Mouse (Mus musculus): ENCODE measurements around the gene Gm42957.
"Not testable (repeated sequence)": the region's sequence is repeated elsewhere in the genome, so short reads cannot be mapped to it uniquely, and the experiment has no call there.

Gene Gm42957

DNA sequence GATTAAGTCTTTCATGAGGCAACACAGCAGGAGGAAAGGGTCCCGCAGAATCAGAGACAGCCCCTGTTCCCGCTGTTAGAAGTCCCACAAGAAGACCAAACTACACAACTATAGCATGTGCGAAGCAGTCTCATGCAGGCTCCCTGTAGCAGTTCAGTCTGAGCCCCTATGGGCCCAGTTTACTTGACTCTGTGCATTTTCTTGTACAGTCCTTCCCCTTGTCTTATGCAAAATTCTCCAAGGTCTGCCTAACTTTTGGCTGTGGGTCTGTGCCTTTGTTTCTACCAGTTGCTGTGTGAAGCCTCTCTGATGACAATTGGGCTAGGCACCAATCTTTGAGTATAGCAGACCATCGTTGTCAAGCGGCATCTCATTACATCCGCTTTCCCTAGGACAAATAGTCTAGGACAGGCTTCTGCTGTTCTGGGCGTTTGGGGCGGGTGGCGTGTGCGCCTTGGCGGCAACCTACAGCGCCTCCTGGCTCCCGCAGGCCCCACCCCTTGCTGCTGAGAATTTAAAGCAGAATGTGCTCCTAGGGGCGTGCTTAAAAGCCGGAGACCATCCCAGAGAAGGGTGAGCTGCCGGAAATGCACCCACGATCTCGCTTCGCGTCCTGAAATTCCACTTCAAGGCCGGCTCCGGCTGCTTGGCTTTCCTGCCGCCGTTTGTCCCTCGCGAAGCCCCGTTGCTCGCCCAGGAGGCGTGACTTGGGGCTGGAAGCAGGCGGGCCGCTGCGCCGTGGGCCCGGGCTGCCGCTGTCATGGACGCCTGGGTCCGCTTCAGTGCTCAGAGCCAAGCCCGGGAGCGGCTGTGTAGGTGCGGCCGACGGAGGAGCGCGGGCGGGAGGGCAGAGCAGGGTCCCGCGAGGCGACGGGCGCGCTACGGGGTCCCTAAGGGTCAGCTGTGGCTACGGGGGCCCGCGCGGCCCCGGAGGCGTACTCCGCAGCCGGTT lies at the start of gene Gm42957, which contains the start of gene Pex11b:
Gm42957 (plus strand) TSS at position 547 of the 952 bp plus-strand sequence.
Pex11b (plus strand) TSS at position 449 of the 952 bp plus-strand sequence.
- DNase-seq, result peak; percentile 88 to 91

DNA sequence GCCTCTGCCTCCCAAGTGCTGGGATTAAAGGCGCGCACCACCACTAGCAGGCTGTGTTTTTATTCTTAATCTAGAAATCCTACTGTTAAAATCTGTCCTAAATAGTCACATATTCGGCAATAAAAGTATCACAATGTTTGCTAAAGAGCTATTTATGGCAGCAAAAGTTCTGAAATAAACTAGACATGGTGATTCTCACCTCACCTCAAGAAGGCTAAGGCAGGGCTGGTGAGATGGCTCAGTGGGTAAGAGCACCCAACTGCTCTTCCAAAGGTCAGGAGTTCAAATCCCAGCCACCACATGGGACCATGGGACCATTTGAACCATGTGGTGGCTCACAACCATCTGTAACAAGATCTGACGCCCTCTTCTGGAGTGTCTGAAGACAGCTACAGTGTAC lies 44.6 kb upstream of the Gm42957 start:
- no peak for DNase-seq

DNA sequence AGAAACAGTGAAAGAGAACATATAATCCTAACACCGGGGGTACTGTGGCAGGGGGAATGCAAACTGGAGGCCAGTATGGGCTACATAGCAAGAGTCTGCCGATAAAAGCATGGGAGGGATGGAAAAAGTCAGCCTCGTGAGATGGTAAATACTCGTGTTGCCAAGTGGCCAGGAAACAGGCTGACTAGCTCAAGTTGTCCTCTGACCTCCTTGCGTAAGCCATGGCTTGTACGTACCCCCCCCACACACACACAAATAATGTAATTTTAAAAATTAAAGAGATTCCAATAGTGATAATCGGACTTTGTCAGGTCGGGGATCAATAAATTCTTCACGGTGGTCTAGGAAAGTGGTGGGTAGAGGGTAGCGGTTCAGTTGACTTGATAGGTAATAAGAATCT lies 41.9 kb upstream of the Gm42957 start:
- peak; percentile 64 to 78 for DNase-seq

DNA sequence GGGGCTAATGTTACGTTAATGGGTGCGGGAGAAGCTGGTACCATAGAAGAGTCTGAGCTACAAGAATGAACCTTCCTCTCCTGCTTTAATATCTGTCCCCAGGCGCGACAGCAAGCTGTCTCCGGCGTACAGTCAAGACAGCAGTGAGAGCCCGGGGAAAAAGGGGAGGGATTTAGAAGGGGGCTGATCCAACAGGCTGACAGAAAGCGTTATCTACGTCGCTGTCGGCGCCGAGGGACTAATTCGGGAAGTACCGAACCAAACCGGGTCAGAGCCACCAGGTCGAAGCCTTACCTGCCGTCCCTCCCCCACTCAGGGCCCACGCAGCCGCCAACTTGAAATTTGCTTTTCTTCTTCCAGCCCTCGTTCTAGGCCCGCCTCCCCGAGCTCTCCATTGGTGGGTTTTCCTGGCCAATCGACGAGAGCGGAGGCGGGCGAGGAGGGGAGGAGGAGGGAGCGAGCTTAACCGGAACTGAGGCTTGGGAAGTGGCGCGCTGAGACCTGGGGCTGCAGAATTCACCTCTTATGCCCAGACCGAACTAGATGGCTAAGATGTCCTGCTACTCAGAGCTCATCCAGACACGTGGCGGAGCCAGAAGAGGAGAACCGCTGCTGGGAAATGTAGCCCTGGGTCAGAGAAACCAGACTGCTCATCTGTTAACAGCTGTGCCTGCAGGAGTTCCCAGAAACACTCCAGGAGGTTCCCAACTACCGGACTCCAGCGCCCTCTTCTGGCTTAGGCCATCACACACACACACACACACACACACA lies 41.3 kb upstream of the Gm42957 start, which contains the start of gene Polr3gl:
Polr3gl (minus strand) TSS at position 392 of the 771 bp plus-strand sequence.
- DNase-seq, result peak; percentile 96

DNA sequence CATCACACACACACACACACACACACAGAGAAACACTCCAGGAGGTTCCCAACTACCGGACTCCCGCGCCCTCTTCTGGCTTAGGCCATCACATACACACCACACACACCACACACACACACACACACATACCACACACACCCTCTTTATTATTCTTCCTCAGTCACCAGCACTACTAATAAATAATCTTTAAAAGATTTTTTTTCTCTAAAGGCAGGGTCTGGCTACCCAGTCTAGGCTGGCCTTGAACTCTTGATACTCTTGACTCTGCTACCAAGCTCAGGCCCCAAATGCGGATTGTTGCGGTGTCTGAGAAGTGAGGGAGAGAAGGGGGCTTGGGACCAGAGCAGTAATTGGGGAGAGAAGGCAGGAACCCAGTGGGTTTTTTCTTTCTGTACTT lies 40.4 kb upstream of the Gm42957 start:
- DNase-seq, result no peak

DNA sequence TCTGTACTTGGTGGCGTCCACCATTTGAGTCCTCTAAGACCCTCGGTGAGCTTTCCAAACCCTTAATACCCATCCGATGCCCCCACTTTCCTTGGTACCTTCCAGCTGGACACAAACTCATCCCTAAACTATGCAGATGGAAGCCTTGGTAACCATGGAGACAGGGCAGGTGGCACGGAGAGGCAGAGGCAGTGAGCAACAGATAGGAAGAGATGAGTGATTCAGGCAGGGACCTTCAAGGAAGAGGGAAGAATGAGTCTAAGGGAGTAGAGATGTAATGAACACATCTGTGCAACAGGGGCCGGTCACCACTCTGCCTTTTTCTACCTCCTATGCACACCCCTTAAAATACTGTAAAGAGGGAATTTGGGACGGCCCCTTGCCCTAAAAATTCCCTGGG lies 39.6 kb upstream of the Gm42957 start:
- no peak for DNase-seq

DNA sequence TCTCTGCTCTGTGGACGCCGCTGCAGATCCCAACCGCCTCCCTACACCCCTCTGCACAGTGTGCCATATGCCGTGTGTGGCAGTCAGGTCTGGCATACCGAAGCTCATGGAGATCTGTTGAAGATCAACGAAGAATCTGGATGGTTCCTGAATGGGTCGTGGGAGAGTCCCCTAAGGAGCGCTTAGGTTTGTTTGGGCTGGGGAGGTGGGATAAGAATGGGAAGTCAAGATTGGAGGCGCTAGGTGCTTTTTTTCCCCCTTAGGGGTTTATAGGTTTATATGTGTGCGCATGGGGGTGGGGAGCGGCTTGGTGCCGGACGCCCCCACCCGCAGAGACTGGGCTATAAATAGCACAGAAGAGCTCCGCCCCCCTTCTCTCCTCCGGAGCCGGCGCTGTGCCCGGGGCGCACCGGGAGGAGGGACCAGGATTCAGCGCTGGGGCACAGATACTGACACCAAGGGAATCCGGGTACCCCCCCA lies 39.0 kb upstream of the Gm42957 start, which contains the start of gene Ankrd34a:
Ankrd34a (plus strand) TSS at position 409 of the 480 bp plus-strand sequence.
- DNase-seq, result no peak

DNA sequence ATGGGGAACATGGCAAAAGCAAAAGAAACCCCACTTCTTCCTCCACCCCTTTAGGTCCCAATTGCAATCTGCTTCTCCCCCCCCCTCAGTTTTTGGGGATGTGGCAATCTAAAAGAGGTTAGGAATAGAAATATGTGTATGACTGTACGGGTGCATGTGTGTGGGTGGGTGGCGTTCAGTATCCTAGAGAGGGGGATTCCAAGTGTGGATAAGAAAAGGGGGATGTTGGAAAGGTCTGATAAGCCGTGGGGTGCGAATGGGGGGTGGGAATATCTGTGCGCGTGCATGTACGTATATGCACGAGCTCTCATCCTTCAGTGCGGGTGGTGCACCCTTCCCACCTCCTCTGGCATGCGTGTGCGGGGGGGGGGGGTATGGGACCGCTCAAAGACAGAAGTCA lies 38.4 kb upstream of the Gm42957 start:
- no peak for DNase-seq

DNA sequence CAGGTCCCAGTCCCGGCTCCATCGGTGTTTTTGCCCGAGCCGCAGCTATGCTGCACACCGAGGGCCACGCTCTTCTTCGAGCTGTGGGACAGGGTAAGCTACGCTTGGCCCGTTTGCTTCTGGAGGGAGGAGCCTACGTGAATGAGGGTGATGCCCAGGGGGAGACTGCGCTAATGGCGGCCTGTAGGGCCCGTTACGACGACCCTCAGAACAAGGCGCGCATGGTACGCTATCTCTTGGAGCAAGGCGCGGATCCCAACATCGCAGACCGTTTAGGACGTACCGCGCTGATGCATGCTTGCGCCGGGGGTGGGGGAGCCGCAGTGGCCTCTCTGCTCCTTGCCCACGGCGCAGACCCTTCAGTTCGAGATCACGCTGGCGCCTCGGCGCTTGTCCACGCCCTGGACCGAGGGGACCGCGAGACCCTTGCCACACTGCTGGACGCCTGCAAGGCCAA lies 37.8 kb upstream of the Gm42957 start:
- DNase-seq, result no peak

DNA sequence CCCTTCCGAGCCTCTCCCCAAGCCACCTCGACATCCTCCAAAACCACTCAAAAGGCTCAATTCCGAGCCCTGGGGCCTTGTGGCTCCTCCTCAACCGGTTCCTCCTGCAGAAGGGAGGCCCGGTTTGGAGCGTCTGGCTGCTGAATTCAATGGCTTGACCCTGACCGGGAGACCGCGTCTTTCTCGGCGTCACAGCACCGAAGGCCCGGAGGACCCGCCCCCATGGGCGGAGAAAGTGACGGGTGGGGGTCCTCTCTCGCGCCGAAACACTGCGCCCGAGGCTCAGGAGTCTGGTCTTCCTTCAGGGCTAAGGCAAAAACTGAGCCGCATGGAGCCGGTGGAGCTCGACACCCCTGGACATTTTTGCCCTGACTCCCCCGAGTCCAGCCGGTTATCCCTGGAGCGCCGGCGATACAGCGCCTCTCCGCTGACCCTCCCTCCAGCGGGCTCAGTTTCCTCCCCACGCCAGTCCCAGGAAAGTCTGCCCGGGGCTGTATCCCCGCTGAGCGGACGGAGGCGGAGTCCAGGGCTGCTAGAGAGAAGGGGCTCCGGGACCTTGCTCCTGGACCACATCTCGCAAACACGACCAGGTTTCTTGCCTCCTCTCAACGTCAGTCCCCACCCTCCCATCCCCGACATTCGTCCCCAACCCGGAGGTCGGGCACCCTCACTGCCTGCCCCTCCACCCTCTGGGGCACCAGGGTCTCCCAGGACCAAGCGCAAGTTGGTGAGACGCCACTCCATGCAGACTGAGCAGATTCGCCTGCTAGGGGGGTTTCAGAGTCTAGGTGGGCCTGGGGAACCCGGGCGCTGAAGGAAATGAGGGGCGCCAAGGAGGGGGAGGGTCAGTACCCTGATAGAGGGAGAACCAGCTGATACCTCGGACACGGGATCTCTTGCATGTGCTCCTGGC lies 36.9 kb upstream of the Gm42957 start:
- peak; percentile 68 to 75 for DNase-seq

DNA sequence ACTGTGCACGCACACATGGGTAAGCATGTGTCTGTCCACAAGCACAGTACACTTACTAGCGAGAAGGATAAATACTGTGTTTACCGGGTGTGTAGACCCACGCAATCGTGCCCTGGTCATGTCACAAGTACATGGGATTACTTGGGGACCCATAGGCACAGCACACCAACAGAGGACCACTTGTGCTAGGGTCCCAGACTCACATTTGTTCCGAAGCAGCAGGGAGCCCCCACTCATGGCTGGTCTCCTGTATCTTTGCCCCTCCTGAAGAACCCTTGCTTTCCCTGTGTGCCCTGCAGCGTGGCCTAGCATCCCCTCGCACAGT lies 36.2 kb upstream of the Gm42957 start:
- DNase-seq, result no peak

DNA sequence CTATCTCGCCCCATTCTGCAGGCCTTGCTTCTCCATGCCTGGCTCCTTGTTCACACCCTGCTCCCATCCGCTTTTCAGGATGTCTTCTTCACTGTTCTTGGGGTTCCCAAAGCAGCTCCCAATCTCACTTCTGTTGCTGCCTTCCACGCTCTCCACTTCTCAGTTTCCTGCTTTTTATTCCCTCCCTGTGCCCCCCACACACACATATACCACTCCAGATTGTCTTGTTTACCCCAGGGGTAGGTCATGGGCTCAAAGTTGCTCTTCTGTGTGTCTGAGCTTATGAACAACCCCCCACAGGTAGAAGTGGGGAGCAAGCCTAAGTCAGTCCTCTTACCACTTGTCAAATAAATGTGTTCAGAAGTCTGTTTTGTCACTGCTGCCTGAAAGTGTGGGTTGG lies 35.9 kb upstream of the Gm42957 start:
- no peak for DNase-seq

DNA sequence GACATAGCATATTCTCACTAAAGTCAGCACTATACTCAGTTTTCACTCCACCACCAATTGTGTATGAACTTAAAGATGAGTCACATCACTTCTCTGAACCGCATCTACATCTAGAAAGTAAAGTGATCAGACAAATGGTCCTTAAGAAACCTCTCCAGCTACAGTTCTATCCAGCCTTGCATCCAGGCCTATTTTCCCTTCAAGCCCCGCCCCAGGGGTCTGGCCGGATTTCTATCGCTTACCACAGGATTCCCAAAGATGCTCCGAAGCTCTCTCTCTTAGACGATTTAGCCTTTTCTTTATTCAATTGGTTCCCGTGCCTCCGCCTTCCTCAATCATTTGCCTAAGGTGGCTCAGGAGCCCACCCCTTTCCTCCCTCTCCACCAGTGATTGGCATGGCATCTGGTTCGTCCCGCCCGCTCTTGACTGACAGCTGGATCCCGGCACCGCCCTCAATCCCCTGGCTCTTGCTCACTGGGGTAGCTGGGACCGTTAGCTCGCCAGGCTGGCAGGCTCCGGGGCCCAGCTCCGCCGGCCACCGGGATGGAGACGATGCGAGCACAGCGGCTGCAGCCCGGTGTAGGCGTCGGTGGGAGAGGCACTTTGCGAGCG lies 34.5 kb upstream of the Gm42957 start, which contains the start of gene Lix1l:
Lix1l (plus strand) TSS at position 511 of the 612 bp plus-strand sequence.
- peak; percentile 95 to 96 for DNase-seq

DNA sequence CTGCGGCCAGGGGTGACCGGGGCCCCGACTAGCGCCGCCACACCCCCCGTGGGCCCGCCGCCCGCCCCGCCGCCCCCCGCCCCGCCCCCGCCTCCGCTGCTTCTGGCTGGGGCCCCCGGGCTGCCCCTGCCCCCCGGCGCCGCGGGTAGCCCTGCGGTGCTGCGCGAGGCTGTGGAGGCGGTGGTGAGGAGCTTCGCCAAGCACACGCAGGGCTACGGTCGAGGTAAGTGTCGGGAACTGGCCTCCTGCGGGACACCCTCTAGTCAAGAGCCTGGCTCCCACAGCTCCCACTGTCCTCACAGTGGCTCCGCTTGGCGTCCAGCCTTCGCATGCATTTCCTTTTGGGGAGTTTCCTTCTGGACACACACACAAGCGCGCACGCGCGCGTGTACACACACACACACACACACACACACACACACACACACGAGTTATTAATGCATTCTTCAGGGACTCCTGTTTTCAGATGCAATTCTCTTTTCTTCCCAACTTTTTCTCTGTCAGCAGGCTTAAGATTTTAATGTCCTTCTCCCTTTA lies 34.0 kb upstream of the Gm42957 start:
- peak; percentile 73 to 79 for DNase-seq

DNA sequence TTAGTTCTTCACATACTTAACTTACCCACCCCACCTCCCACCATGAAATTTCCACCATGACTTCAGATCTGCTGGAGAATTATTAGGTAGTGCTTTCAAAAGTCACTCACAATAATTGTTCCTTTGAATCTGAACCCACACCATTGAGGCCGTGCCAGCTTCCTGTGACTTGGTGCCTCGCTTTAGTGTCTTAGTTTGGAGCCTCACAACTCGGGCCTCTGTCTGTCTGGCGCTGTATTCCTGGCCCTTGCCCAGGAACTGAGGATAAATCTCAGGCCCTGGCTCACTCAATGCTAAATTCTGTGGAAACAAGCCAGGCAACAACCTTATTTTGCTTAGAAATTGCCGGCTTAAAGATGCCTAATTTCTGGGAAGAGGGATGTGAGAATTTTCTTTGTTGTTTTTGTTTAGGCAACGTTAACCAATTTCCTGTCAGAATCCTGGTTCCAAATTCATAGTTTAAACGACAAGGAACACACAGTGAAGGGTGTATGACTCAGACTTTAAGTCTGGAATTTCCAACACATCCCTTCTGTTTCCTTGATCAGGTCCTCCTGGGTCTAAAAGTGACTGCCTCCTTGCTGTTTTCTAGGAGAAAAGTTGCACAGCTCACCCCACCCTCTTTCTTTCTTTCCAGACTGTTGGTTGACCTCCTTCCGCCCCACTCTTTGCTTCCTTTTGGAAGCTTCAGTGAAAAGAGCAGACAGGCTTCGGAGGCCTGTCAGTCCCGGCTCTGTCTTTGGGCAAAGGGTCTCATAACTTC lies 33.2 kb upstream of the Gm42957 start:
- DNase-seq, result no peak

DNA sequence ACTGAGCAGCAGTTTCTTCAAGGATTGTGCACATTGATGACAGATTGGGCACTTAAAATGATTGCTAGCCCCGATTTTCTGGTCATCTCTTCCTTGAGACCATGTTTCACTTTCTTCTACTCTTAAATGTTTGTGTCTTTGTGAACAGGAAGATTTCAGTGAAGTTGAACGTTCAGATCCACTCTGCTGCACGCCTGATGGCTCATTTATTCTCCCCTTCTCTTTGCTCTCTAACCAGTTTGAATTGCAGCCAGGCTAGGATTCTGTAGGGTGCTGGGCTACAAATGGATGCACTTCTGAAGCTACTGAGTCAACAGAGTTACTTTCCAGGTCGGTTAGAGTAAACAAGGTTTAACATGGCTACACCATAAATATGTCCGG lies 32.6 kb upstream of the Gm42957 start:
- no peak for DNase-seq

DNA sequence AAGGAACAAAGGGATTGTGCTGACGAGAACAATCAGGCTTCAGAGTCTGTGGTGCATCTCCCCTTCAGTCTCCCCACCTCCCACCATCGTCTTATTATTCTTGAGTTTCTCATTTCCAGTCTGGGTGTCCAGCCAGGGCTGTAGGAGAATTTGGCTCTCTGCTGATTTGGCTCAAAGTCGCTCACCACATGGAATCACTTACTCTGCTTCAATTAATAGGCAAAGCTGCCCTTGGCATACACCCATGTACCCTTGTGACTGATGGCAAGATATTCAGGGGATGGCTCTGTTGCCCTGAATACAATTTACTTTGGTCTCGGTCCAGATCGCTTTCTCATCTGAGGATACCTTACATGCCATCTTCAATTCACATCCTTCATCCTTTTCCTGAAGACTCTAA lies 32.0 kb upstream of the Gm42957 start:
- no peak for DNase-seq

DNA sequence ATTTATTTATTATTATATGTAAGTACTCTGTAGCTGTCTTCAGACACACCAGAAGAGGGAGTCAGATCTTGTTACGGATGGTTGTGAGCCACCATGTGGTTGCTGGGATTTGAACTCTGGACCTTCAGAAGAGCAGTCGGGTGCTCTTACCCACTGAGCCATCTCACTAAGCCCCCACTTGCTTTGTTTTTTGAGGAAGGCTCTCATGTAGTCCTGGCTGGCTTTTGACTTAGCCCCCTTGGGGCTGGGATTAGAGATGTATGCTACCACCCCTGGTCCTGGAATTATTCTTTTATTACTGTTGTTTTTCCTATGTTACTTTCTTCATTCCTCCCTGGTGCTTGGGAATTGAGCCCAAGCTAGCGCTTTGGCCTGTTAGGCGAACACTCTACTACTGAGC lies 29.3 kb upstream of the Gm42957 start:
- DNase-seq, result not testable (repeated sequence)

DNA sequence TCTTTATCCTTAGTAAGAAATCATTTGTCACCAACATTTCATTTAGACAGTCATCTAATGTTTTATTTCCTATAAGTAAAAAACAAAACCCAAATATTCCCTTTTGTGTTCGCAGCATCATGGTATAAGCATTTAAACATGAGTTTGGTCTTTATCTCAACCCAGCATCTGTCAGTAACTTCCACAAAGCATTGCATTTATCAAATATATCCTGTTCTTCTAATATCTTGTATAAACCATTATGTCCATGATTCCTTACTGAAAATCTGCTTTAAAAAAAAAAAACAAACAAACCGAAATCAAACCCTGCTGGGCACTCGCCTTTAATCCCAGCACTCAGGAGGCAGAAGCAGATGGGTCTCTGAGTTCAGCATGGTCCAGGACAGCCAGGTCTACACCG lies 28.7 kb upstream of the Gm42957 start:
- no peak for DNase-seq

DNA sequence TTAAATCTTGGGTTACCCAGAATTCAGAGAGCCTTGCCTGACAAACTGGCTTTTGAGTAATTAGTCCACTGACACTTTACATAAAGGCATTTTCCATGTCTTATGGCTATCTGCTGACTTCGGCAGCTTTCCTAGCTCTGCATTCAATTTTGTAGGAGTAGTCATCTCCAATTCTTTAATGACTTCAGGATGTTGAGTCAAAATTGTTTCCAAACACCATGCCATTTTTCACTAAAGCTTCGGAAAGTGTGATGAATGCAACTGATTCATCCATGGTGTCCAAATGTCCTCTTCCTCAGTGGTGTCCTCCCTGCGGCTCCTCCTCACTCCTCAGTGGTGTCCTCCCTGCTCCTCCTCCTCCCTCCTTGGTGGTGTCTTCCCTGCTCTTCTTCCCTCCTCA lies 17.3 kb upstream of the Gm42957 start:
- DNase-seq, result no peak

DNA sequence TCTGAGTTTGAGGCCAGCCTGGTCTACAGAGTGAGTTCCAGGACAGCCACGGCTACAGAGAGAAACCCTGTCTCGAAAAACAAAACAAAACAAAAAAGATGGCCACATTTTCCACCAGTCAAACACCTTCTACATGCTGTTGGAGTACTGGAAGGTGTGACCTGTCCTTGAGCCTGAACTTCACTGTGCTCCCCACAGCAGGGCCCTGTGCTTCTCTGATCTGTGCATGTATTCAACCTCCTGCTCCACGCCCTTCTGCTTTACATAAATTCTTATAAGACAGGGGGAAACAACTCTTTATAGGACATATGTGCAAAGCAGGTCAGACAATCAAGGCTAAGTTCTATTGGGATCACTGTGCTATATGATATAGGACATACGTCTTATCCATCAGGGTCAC lies 12.1 kb upstream of the Gm42957 start:
- no peak for DNase-seq
